Mouse (Mus musculus) T-helper 2 cell (primary cell): ENCODE results near the gene Rgs7bp.

Experiments used
- in situ Hi-C: fragments of 300-600 bp; cut with MboI, MseI; formaldehyde crosslinking; loops from one replicate; pipeline ENCODE4 v1.15.1; 2025; ENCODE audit warnings: high pct_unique_total_duplicates

The Rgs7bp gene

GRCm38 (mm10) chr13:105054181-105054940, at the start of gene Rgs7bp:
Gene Rgs7bp, minus strand, starts transcription at chr13:105054930.
- in situ Hi-C loops, result no loop called here

- in situ Hi-C loops, result no loop called here
Measured at GRCm38 (mm10) chr13:105104385-105104784, 49.7 kb upstream of the Rgs7bp start.

GRCm38 (mm10) chr13:105100705-105101104, 46.0 kb upstream of the Rgs7bp start:
- in situ Hi-C loops, result no loop called here

- in situ Hi-C loops, result no loop called here
Measured at GRCm38 (mm10) chr13:105096316-105096715, 41.6 kb upstream of the Rgs7bp start.

GRCm38 (mm10) chr13:105089276-105089675, 34.5 kb upstream of the Rgs7bp start:
- in situ Hi-C loops, result no loop called here

- in situ Hi-C loops, result no loop called here
Measured at GRCm38 (mm10) chr13:105081862-105082261, 27.1 kb upstream of the Rgs7bp start, which contains the start of gene 4933425L06Rik. Gene 4933425L06Rik, plus strand, starts transcription at chr13:105082122.

DNA sequence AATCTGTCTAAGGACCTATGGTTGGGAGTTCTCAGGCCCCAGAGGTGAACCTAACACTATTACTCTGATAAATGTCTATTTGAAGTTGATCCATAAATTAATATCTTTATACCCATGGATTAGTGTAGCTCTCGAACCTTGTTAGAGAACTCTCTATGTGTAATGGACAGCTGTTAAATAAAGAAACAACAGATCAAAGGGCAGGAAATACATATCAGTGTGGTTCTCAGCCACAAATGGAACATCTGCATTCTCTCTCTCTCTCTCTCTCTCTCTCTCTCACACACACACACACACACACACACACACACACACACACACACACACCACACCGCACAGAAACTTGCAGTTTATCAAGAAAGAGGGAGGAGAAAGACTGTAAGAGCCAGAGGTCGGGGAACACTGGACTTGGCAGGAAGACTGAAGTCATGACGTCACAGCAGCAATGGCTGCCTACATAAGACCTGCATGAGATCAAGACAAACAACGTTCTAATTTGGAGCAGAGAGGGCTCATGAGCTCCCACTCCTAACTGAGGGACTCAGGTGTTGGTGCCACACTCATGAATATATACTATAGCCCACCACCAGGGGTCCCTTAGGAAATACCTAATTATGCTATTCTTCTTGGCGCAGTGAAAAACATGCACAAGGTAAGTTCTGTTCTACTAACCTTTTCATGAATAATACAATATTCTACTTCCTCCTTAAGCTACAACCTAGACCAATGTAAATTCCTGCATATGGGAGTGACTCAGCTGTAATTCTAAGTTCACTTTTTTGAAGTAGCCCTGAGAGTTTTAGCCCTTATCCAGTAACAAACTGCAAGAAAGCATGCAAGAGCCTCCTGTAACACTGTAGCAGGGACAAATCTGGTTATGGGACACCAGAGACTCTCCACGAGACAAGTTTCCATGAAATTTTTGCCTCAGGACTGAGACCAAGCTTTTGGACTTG, 12.4 kb upstream of the Rgs7bp start:
- in situ Hi-C loops, result no loop called here

GRCm38 (mm10) chr13:105066119-105066518, 11.4 kb upstream of the Rgs7bp start:
- in situ Hi-C loops, result no loop called here

- in situ Hi-C loops, result no loop called here
Measured at GRCm38 (mm10) chr13:105055374-105055773, 644 bp upstream of the Rgs7bp start.

DNA sequence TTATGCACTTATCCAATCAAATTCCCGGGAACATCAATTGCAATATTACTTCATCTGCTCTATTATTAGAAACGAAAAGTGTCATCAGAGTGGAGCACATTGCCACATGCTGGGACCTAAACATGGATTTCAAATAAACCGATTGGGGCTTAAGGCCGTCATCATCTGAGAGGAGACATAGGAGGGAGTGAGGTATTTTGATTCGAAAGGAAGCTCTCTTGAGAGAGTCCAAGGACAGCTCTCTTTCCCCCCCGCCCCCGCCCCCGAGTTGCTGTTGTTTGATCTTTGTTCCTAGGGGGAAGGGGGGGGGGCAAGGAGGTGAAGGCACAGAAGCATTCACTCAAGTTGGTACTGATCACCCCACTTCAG, 195 bp upstream of the Rgs7bp start:
- in situ Hi-C loops, result no loop called here

GRCm38 (mm10) chr13:105053618-105054017, 1.1 kb downstream of the Rgs7bp start:
- in situ Hi-C loops, result no loop called here

DNA sequence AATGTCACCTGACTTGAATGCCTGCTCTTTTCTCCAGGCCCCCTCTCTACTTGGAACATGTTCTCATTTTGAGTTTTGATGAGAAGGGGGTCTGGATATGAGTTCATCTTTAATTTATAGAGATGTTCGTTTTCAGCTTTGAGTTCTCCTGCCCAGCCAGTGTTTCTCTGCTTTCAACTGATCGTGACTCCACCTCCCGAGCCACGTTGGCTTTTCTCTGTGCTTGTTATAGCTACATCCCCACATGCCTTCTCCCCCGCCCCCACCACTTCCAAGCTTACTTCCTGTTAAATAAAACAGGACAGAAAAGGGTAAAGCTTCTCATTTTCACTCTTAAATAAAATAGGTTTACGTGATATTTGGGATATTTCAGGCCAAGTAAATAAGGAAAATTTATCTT, 3.3 kb downstream of the Rgs7bp start:
- in situ Hi-C loops, result no loop called here

- in situ Hi-C loops, result no loop called here
Measured at GRCm38 (mm10) chr13:105048662-105049061, 6.1 kb downstream of the Rgs7bp start.

DNA sequence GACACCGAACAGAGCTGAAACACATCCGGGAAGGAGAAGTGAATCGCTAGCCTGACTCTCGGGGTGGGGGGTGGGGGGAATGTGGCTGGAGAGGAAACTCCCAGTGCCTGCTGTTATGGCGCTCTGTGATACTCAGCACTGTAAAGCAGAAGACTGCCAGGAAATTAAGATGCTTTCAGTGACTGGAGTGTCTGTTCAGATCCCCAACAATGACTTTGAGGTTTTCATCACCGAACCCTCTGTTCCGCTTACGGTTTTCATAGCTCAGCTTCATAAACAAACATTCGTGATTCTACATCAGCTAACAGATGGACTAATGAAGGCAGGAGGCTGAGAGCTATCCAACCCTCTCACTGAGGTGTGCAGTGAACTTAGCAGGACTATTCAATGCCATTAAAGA, 7.4 kb downstream of the Rgs7bp start:
- in situ Hi-C loops, result no loop called here

DNA sequence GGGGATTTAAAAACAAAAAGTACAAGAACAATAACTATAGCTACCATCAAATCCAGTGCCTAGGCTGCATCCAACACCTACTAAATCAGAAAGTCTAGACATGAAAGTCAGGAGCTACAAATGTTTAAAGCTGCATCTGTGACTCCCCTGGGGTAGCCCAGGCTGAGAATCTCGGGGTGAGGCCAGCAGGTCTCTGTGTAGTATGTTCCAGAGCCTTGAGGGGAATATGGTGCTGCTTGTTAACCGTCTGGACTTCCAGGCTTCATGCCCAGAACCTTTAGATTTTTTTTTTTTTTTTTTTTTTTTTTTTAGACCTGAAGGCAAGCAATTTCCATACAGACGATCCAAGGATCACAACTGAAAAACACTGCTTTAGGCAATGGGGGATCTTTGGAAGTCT, 10.8 kb downstream of the Rgs7bp start:
- in situ Hi-C loops, result no loop called here

DNA sequence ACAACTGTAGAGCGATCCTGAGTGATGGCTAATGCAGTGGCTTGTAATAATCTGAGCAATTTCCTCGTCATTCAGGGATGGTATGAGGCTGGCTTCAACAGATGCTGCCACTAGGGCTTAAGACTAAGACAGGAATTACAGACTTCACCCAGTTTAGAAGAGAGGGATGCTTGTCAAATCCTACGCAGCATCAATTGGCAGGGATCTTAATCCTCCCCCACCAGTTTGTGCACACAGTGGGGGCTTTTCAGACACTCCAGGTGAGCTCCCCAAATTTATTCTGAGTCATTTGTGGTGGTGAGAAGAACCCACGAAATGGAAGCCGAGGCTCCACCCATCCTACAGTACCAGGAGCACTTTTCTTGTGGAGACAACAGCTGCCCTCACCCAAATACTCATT, 16.4 kb downstream of the Rgs7bp start:
- in situ Hi-C loops, result no loop called here

- in situ Hi-C loops, result no loop called here
Measured at GRCm38 (mm10) chr13:105037816-105038215, 16.9 kb downstream of the Rgs7bp start.

DNA sequence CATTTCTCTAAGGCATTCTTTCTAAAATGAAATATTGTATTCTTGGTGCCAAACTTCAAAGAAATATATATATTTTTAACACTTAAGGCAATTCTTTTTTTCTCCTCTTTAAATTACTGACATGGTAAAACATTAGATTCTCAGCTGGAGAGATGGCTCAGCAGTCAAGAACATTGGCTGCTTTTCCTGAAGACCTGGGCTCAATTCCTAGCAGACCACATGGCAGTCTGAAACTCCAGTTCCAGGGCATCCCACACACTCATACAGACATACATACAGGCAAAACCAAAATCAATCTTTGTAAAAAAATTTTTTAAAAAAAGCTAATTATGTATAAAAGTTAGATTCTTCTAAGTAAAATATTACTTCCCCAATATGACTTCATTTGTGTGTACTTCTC, 22.8 kb downstream of the Rgs7bp start:
- in situ Hi-C loops, result no loop called here

GRCm38 (mm10) chr13:105028276-105028675, 26.5 kb downstream of the Rgs7bp start:
- in situ Hi-C loops, result no loop called here

- in situ Hi-C loops, result no loop called here
Measured at GRCm38 (mm10) chr13:105016577-105016976, 38.2 kb downstream of the Rgs7bp start.

DNA sequence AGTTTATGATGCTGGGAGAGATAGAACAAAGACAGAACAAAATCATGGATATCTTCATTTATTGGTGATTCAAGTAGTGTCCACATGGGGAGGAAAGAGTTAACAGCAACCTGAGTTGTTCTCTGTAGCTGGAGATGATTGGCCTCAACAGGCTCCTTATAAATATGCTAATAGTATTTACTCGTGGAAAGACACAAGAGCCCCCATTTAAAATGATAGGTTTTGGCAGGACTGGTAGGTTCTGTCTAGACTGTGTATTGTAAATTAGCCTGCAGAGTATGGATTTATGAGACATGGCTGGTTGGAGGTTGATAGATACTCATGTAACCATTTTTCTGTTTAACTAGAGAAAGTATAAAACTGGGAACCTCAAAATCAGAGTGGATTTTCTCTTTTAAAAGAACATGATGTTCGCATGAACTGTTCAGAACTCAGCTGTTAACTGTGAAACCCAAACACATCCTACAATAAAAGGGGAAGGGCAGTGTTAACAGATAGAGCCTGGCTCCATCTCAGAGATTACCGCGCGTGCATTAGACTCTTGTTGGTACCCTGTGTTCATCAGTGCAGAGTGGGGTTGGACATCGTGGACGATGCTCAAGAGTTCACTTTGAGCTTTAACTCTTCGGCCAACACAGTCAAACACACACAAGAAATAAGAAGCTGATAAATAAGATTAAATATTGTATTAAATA, 38.9 kb downstream of the Rgs7bp start:
- in situ Hi-C loops, result no loop called here

GRCm38 (mm10) chr13:105011300-105011699, 43.4 kb downstream of the Rgs7bp start:
- in situ Hi-C loops, result no loop called here
